Mouse (Mus musculus): ENCODE measurements at regions not wholly inside any gene's neighbourhood (a gene's known extent, or its start where the extent isn't known, plus 50 kb on each side); places are given as distances from the start of the nearest gene placed in this dataset.

DNA sequence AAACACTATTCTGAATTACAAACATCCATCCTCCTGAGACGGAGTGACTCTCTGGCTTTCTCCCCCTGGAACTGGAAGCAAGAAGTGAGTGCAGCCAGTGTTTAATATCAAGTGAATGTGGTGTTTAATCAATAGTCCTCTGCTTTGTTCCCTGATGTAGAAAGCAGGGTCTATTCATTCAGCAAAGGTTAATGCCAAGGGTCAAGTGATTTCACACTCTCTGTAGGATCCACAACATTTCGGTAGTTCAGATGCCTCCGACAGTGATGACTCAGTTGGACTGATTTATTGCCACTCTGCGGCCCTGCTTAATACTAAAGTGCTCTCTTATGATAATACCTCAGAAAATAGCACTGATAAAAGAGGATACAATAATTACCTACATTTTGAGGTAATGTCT, 235.6 kb upstream of the Arrdc3 start:
- no peaks in the 10 kb centered on the region for H3K27me3 ChIP-seq (ENCODE audit: control insufficient read depth in 1 of 2, insufficient read depth in 2 of 2, low read length in 2 of 2)

DNA sequence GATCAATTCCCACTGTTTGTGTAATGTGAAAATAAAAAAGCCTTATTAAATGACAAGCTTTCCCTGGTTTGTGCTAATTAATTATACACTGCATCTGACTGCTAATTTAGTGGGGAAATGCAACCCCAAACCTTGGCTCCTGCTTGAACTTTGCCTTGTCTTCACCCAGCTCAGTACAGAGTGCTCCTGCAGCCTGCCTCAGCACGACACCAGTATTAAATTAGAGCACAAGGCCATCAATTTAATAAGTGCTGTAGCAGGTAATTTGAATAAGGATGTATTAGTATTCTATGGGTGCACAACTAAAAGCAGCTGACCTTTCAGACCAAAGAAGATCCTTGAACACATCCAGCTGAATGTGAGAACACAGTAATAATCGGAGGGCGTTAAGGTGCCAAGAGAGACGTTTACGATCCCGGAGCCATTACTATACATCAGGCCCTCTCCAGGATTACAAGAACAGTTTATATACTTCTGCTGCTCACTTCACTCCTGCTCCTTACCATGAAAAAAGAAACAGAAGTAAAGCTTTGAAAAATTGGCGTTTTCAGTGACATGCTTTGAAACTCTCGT, 230.1 kb upstream of the Arrdc3 start:
- no peaks in the 10 kb centered on the region for H3K4me1 ChIP-seq (ENCODE audit: control insufficient read depth in 1 of 2, insufficient read depth in 2 of 2, low read length in 2 of 2)
- H3K27me3 ChIP-seq (ENCODE audit: control insufficient read depth in 1 of 2, insufficient read depth in 2 of 2, low read length in 2 of 2), result no peaks in the 10 kb centered on the region
- H3K36me3 ChIP-seq (ENCODE audit: control insufficient read depth in 1 of 2, insufficient read depth in 2 of 2, low read length in 2 of 2), result no peaks in the 10 kb centered on the region
- no peak overlapping the region for H3K27ac ChIP-seq (ENCODE audit: control insufficient read depth, low read depth, low read length)
- no peak overlapping the region for H3K9ac ChIP-seq (ENCODE audit: control insufficient read depth, low read depth, low read length, poor library complexity, severe bottlenecking)
- DNase-seq (ENCODE audit: low read depth, low spot score), result no peak
- TF ChIP-seq POLR2AphosphoS5 (IDR thresholded peaks at IDR 0.05; ENCODE audit: borderline replicate concordance, low read depth, low read length) (no peak), HCFC1 (IDR thresholded peaks at IDR 0.05; ENCODE audit: low read depth, low read length) (no peak), BHLHE40 (IDR thresholded peaks at IDR 0.05; ENCODE audit: borderline replicate concordance, low read depth, low read length) (no peak)
- no peak overlapping the region for H3K4me3 ChIP-seq (ENCODE audit: control insufficient read depth in 1 of 2, insufficient read depth in 1 of 2, low read depth in 2 of 2, low read length in 2 of 2)
- H3K79me2 ChIP-seq (ENCODE audit: control insufficient read depth, insufficient read depth, low read length, poor library complexity), result no peaks in the 10 kb centered on the region
- H3K9me3 ChIP-seq (replicated peaks; ENCODE audit: insufficient read depth, low read length), result no peaks in the 10 kb centered on the region

More for the DNA sequence above, 235.6 kb upstream of the Arrdc3 start:
- Histone ChIP-seq H3K9me3 (replicated peaks; ENCODE audit: insufficient read depth, low read length) (no peaks in the 10 kb centered on the region), H3K36me3 (ENCODE audit: control insufficient read depth in 1 of 2, insufficient read depth in 2 of 2, low read length in 2 of 2) (no peaks in the 10 kb centered on the region), H3K27ac (ENCODE audit: control insufficient read depth, low read depth, low read length) (no peak overlapping the region), H3K4me1 (ENCODE audit: control insufficient read depth in 1 of 2, insufficient read depth in 2 of 2, low read length in 2 of 2) (no peaks in the 10 kb centered on the region), H3K4me3 (ENCODE audit: control insufficient read depth in 1 of 2, insufficient read depth in 1 of 2, low read depth in 2 of 2, low read length in 2 of 2) (no peak overlapping the region), H3K79me2 (ENCODE audit: control insufficient read depth, insufficient read depth, low read length, poor library complexity) (no peaks in the 10 kb centered on the region), H3K9ac (ENCODE audit: control insufficient read depth, low read depth, low read length, poor library complexity, severe bottlenecking) (no peak overlapping the region)
- no peak for TF ChIP-seq MYB (IDR thresholded peaks at IDR 0.05; ENCODE audit: low read depth, low read length)
- TF ChIP-seq ZKSCAN1 (IDR thresholded peaks at IDR 0.05; ENCODE audit: low read depth, low read length), result no peak
- no peak for TF ChIP-seq RAD21 (IDR thresholded peaks at IDR 0.05; ENCODE audit: low read depth, low read length)
- no peak for TF ChIP-seq MEF2A (IDR thresholded peaks at IDR 0.05; ENCODE audit: extremely low read depth, insufficient replicate concordance, low read depth, low read length, poor library complexity, severe bottlenecking)
- no peak for TF ChIP-seq ELF1 (IDR thresholded peaks at IDR 0.05; ENCODE audit: low read depth, low read length)
- no peak for TF ChIP-seq ZMIZ1 (IDR thresholded peaks at IDR 0.05; ENCODE audit: low read depth, low read length)
- no peak for TF ChIP-seq GATA1 (IDR thresholded peaks at IDR 0.05; ENCODE audit: low read depth, low read length)
- TF ChIP-seq KAT2A (conservative IDR thresholded peaks at IDR 0.05; ENCODE audit: low read depth, low read length), result no peak
- TF ChIP-seq EP300 (IDR thresholded peaks at IDR 0.05; ENCODE audit: low read depth in 1 of 2, low read length in 2 of 2), result no peak
- TF ChIP-seq RCOR1 (IDR thresholded peaks at IDR 0.05; ENCODE audit: low read depth, low read length), result no peak
- TF ChIP-seq GABPA (IDR thresholded peaks at IDR 0.05; ENCODE audit: low read depth, low read length), result no peak
- TF ChIP-seq ZC3H11A (IDR thresholded peaks at IDR 0.05; ENCODE audit: low read depth, low read length), result no peak
- no peak for TF ChIP-seq NELFE (IDR thresholded peaks at IDR 0.05; ENCODE audit: low read depth, low read length)
- no peak for DNase-seq (ENCODE audit: low read depth, low spot score)
